Mouse (Mus musculus): ENCODE data around the gene Rapsn. TPM values are rescaled to one million over a fixed set of nuclear protein-coding genes. Genes with fewer than 3 reads are reported as not detected.
"Not testable (repeated sequence)": the region's sequence is repeated elsewhere in the genome, so short reads cannot be mapped to it uniquely, and the experiment has no call there.

The Rapsn gene
- 10 to 100 TPM; 21.7 to 23.9 TPM for total RNA-seq (2021)
- long read RNA-seq, experiment 1, transcript Rapsn-201 (8 exons, 1,606 nt) = major isoform, 40 of 47 reads
- long read RNA-seq, experiment 1, partial matches to known transcripts = 2 of 47 reads
- long read RNA-seq, experiment 1, other reads (novel, unspliced or antisense) = 4 of 47 reads
- long read RNA-seq, experiment 2, transcript Rapsn-201 (8 exons, 1,606 nt) = major isoform, 41 of 53 reads
- long read RNA-seq, experiment 2, partial matches to known transcripts = 2 of 53 reads
- long read RNA-seq, experiment 2, other reads (novel, unspliced or antisense) = 8 of 53 reads

GRCm38 (mm10) chr2:91035385-91035784 is at the start of gene Rapsn:
Gene Rapsn, plus strand, starts transcription at chr2:91035620.
- DNase-seq = peak; percentile 53 to 58
- intact Hi-C loops (cut with DNase I) = no loop called here

DNA sequence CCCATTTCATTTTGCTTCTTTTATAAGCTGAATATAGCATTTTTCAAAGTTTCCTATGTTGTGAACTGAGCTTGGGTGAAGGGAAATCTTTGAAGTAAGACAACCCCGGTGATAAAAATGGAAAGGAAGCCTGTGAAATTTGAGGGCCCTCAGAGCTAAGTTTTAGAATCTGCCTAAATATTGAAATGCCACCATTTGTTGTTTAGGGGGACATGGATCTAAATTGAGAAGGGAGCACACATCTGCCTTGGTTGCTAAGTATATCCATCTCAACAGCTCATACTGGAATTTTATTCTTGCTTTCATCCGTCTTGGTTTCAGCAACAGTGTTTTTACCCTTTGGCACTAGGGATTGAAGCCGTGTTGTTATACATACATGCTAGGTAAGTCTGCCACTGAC is 49.4 kb upstream of the Rapsn start:
- intact Hi-C loops (cut with DNase I) = no loop called here
- DNase-seq = no peak

DNA sequence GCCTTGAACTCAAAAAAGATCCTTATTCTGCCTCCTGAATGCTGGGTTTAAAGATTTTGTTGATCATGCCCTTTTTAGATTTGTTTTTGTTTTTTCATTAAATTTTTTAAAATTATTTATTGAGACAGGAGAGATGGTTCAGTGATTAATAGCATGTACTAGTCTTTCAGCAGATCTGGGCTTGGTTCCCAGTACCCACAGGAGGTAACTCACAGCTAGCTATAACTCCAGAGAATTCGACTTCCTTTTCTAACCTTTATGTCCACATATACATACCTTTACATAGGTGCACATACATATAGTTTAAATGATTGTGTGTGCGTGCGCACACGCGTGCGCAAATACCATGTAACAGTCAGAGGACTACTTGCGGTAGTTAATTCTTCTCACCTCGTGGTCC is 26.9 kb upstream of the Rapsn start:
- intact Hi-C loops (cut with DNase I) = no loop called here
- no peak for DNase-seq

- intact Hi-C loops (cut with DNase I) = no loop called here
- DNase-seq = no peak
Measured at GRCm38 (mm10) chr2:91013881-91014280, 21.5 kb upstream of the Rapsn start.

DNA sequence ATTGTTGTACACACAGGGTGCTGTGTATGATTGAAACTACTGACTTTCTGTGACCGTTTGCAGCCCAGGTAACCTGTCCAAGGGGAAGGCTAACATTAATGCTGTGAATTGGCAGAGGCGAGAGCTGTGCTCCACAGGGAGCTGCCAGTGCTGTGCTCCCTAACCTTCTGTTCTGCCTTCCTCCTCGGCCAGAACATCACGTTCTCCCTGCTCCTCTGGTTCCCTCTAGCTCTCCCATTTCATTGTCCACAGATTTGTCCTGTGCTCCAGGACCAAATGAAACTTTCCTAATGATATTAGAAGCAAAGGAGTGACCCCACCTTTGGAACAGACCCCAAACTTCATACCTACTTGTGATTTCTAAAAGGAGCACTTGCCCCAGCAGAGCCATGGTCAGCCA is 20.0 kb upstream of the Rapsn start:
- no peak for DNase-seq
- intact Hi-C loops (cut with DNase I) = no loop called here

DNA sequence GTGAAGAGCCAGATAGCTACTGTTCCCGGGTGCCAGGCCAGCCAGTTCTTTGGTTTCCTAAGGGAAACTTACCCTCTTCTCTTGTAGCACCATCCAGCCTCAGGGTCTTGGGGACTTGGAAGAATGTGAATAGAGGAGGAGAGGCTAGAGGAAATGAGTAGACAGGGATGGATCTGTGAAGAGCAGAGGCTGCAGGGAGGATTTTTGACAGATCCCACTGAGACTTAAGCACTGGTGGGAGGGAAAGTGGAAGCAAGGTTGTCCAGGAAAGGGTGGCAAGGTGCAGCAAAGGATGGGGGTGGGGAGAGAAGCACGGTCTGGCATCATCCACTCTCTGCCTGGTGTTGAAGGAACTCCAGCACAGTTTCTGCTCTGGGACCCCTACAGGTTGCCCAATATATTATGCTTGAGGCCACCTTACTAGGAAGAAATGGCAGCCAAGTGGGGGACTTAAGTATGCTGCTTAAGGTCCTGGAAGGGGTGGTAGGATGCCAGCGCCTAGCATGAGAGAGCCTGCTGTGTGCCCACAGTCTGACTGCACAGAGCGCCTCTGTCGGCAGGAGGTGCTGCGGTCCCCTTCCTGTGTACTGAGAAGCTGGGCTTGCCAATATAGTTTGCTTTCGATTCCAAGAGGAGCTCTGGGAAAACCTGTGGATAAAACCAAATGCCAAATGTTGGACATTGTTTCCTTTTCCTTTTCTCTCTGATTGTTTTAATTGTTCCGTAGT is 17.2 kb upstream of the Rapsn start:
- intact Hi-C loops (cut with DNase I) = no loop called here
- DNase-seq = peak; percentile 23 to 33

GRCm38 (mm10) chr2:91019911-91020310 is 15.5 kb upstream of the Rapsn start:
- DNase-seq = no peak
- intact Hi-C loops (cut with DNase I) = no loop called here

DNA sequence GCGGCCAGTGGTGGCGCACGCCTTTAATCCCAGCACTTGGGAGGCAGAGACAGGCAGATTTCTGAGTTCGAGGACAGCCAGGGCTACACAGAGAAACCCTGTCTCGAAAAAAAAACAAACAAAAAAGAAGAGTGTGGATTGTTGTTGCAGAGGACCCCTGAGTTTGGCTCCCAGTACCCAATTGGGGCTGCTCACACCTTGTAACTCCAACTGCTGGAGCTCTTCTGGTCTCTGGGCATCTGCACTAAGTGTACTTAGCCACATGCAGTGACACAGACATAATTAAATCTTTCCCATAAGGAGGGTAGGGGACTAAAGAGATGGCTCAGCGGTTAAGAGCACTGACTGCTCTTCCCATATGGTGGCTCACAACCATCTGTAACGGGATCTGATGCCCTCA is 13.2 kb upstream of the Rapsn start:
- intact Hi-C loops (cut with DNase I); DNase-seq: not testable (repeated sequence)

DNA sequence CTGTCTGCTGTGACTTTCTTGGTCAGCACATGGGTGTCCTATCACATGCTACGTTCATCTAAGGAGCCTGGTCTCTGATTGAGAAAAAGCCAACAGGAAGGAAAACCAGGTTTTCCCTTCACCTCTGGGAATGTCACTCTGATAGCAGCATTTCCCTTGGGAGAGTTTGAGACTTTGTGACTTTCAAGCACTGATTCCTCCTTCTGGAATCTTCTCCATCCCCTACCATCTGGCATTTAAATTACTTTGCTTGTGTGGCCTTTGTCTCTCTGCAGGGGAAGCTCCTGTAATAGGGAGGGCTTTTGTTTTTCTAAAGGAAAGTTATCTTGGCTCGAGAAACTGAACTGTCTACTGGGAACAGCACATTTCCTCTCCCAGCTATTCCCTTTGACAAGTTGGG is 12.3 kb upstream of the Rapsn start:
- intact Hi-C loops (cut with DNase I) = no loop called here
- no peak for DNase-seq

DNA sequence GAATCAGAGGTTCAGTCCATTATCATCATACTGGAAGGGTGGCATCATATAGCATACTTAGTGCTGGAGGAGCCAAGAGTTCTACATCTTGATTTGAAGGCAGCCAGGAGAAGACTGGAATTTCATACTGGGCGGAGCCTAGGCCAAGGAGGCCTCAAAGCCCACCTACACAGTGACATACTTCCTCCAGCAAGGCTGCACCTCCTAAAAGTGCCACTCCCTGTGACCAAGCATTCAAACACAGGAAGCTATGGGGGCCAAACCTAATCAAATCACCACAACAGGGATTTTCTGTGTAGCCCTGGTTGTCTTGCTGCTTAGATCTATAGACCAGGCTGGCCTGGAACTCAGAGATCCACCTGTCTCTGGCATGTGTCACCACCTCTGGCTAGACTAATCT is 11.5 kb upstream of the Rapsn start:
- no peak for DNase-seq
- intact Hi-C loops (cut with DNase I) = no loop called here

DNA sequence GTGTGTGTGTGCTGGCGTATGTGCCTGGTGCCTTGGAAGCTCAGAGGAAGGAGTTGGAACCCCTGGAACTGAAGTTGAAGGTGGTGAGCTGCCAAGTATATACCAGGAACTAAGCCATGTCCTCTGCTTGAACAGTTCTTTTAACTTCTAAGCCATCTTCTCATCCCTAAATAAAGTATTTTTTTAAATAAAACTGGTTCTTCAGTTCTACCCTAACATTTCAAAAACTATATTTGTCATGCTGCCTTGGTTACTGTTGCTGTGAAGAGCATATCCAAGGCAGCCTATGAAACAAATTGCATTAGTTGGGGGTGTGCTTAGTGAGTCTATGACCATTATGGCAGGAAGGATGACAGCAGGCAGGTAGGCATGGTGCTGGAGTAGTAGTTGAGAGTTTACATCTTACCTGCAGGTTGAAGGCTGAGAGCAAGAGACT is 10.3 kb upstream of the Rapsn start:
- no peak for DNase-seq
- intact Hi-C loops (cut with DNase I) = no loop called here

- intact Hi-C loops (cut with DNase I) = no loop called here
- DNase-seq = no peak
Measured at GRCm38 (mm10) chr2:91026491-91026890, 8.9 kb upstream of the Rapsn start.

DNA sequence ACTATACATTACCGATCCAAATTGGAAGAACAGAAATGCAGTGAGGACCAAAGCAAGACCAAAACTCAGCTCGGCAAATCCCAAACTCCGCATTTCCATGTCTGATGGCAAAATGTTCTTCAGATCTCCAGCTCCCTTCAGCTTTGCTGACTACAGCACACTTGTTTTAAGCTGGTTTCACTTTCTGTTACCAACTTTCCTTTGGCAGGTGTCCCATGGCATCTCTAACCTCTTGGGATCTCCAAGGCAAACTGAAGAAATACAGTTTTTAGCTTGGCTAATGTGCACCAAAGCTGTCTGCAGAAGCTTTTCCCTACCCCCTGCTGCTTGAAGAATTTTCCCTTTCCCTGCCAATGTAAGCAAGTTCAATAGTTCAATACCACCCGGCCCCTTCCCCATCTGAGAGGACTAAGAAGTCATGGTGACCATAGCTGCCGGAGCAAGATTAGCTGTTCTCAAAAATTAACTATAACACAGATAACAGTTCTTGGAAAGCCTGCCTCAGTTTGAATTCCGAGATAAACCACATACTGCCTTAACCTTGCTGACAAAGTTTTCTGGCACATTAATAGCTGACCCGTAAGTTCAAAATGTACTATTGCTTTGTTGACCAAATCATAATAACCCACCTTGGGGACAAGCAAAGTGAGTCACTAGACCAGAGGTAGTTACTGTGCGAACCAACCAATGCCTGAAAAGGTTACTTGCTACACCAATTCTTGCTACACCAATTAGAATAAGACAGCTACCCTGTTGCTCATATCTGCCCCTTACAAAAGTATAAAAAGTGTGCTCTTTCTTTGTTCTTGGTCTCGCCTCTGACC is 7.8 kb upstream of the Rapsn start:
- DNase-seq = no peak
- intact Hi-C loops (cut with DNase I) = no loop called here

DNA sequence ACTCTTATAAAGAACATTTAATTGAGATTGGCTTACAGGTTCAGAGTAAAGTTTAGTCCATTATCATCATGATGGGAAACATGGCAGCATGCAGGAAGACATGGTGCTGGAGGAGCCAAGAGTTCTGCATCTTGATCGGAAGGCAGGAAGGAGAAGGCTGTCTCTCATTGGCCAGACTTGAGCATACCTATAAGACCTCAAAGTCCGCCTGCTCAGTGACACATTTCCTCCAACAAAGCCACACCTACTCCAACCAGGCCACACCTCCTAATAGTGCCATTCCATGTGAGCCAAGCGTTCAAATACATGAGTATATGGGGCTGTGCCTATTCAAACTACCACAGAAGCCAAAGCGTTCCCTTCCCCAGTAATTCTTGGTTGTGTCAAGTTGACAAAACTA is 4.2 kb upstream of the Rapsn start:
- intact Hi-C loops (cut with DNase I) = no loop called here

GRCm38 (mm10) chr2:91033000-91033399 is 2.4 kb upstream of the Rapsn start:
- no peak for DNase-seq
- intact Hi-C loops (cut with DNase I) = no loop called here

More for the DNA sequence above, 4.2 kb upstream of the Rapsn start:
- no peak for DNase-seq

- DNase-seq = no peak
Measured at GRCm38 (mm10) chr2:91041786-91042185, 6.4 kb downstream of the Rapsn start.

GRCm38 (mm10) chr2:91042651-91043398 is 7.4 kb downstream of the Rapsn start:
- intact Hi-C loops (cut with DNase I) = no loop called here

More at GRCm38 (mm10) chr2:91041786-91042185, 6.4 kb downstream of the Rapsn start:
- intact Hi-C loops (cut with DNase I) = no loop called here

DNA sequence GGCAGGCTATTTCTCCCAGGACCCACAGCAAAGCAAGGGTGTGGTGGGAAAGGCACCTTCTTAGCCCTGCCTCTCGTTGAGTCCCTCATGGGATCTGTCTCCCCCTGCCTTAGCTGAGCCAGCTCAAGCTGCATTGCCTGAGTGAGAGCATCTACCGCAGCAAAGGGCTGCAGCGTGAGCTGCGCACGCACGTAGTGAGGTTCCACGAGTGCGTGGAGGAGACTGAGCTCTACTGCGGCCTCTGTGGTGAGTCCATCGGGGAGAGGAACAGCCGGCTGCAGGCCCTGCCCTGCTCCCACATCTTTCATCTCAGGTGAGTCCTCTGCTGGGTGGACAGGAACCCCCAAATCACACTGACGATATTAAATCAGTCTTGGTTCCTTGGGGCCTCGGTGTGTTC is 9.3 kb downstream of the Rapsn start:
- DNase-seq = no peak
- intact Hi-C loops (cut with DNase I) = no loop called here

More at GRCm38 (mm10) chr2:91042651-91043398, 7.4 kb downstream of the Rapsn start:
- no peak for DNase-seq

DNA sequence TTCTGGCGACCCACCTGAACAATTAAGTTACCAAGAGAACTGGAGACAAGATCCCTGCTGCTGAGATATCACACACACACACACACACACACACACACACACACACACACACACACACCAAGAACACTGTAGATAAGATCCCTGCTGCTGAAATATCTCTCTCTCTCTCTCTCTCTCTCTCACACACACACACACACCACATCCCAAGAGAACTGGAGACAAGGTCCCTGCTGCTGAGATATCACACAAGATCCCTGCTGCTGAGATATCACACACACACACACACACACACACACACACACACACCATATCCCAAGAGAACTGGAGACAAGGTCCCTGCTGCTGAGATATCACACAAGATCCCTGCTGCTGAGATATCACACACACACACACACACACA is 10.4 kb downstream of the Rapsn start:
- intact Hi-C loops (cut with DNase I); DNase-seq: not testable (repeated sequence)

GRCm38 (mm10) chr2:91047359-91047758 is 11.9 kb downstream of the Rapsn start:
- intact Hi-C loops (cut with DNase I) = no loop called here
- DNase-seq = no peak
